Mouse (Mus musculus) naive thymus-derived CD4-positive, alpha-beta T cell, adult 2 months (primary cell): Measurements from ENCODE around the gene Mfn1.

ENCODE experiments used
- DNase-seq: peaks from one replicate; pipeline ENCODE4 v3.0.0-alpha.2; 2011; ENCODE audit warnings: low read depth

The Mfn1 gene

GRCm38 (mm10) chr3:32510375-32511190, 18.7 kb upstream of the Mfn1 start:
- peak; percentile 99 for DNase-seq

GRCm38 (mm10) chr3:32511191-32511550, 18.1 kb upstream of the Mfn1 start:
- DNase-seq, result no peak

- no peak for DNase-seq
Measured at GRCm38 (mm10) chr3:32512686-32513284, 16.5 kb upstream of the Mfn1 start.

- DNase-seq, result no peak
Measured at GRCm38 (mm10) chr3:32513528-32513927, 15.7 kb upstream of the Mfn1 start.

GRCm38 (mm10) chr3:32527181-32527580, 2.1 kb upstream of the Mfn1 start:
- no peak for DNase-seq

- no peak for DNase-seq
Measured at GRCm38 (mm10) chr3:32530041-32530440, 776 bp downstream of the Mfn1 start.

GRCm38 (mm10) chr3:32535692-32536091, 6.4 kb downstream of the Mfn1 start:
- DNase-seq, result no peak

GRCm38 (mm10) chr3:32537556-32537955, 8.3 kb downstream of the Mfn1 start:
- DNase-seq, result no peak

- no peak for DNase-seq
Measured at GRCm38 (mm10) chr3:32538091-32538490, 8.8 kb downstream of the Mfn1 start.

GRCm38 (mm10) chr3:32553061-32553460, 23.8 kb downstream of the Mfn1 start:
- peak; percentile 11 for DNase-seq

GRCm38 (mm10) chr3:32563401-32563800, 34.1 kb downstream of the Mfn1 start:
- no peak for DNase-seq

- no peak for DNase-seq
Measured at GRCm38 (mm10) chr3:32573086-32573485, 43.8 kb downstream of the Mfn1 start.

- DNase-seq, result no peak
Measured at GRCm38 (mm10) chr3:32573881-32574280, 44.6 kb downstream of the Mfn1 start.

- no peak for DNase-seq
Measured at GRCm38 (mm10) chr3:32575151-32575550, 45.9 kb downstream of the Mfn1 start.

GRCm38 (mm10) chr3:32578772-32579171, 49.5 kb downstream of the Mfn1 start:
- no peak for DNase-seq

- no peak for DNase-seq
Measured at GRCm38 (mm10) chr3:32580738-32581137, 51.5 kb downstream of the Mfn1 start.

GRCm38 (mm10) chr3:32581911-32582310, 52.6 kb downstream of the Mfn1 start:
- no peak for DNase-seq

- DNase-seq, result no peak
Measured at GRCm38 (mm10) chr3:32583489-32583888, 54.2 kb downstream of the Mfn1 start.

GRCm38 (mm10) chr3:32586274-32586673, 57.0 kb downstream of the Mfn1 start:
- DNase-seq, result no peak

GRCm38 (mm10) chr3:32595080-32595479, 65.8 kb downstream of the Mfn1 start:
- DNase-seq, result no peak

- no peak for DNase-seq
Measured at GRCm38 (mm10) chr3:32599328-32599727, 70.1 kb downstream of the Mfn1 start.

- DNase-seq, result no peak
Measured at GRCm38 (mm10) chr3:32601055-32601454, 71.8 kb downstream of the Mfn1 start.

GRCm38 (mm10) chr3:32609233-32609632, 80.0 kb downstream of the Mfn1 start:
- no peak for DNase-seq

- peak; percentile 42 for DNase-seq
Measured at GRCm38 (mm10) chr3:32610560-32610959, 81.3 kb downstream of the Mfn1 start.
